Mouse (Mus musculus) heart, adult 11 months (tissue): Measurements from ENCODE around the gene Ubap1.
A peak's percentile ranks its signal among the peaks of the same experiment; 100 is the strongest.

ENCODE experiments used
- DNase-seq: peaks from one replicate; pipeline ENCODE4 v3.0.0; 2022

Ubap1 gene

GRCm38 (mm10) chr4:41348584-41349198, at the start of gene Ubap1:
Gene Ubap1, plus strand, starts transcription at chr4:41348996.
- peak; percentile 100 for DNase-seq

GRCm38 (mm10) chr4:41303671-41304070, 45.1 kb upstream of the Ubap1 start:
- DNase-seq = no peak

- peak; percentile 92 for DNase-seq
Observed at GRCm38 (mm10) chr4:41304302-41304701, 44.5 kb upstream of the Ubap1 start.

GRCm38 (mm10) chr4:41307406-41307805, 41.4 kb upstream of the Ubap1 start:
- DNase-seq = no peak

- DNase-seq = no peak
Observed at GRCm38 (mm10) chr4:41310567-41311563, 37.9 kb upstream of the Ubap1 start.

GRCm38 (mm10) chr4:41313722-41314121, 35.1 kb upstream of the Ubap1 start:
- peak; percentile 91 for DNase-seq

- peak; percentile 100 for DNase-seq
Observed at GRCm38 (mm10) chr4:41314141-41315129, 34.4 kb upstream of the Ubap1 start, which contains the start of gene Dcaf12. Gene Dcaf12, minus strand, starts transcription at chr4:41314889.

GRCm38 (mm10) chr4:41315173-41315572, 33.6 kb upstream of the Ubap1 start:
- no peak for DNase-seq

- no peak for DNase-seq
Observed at GRCm38 (mm10) chr4:41318267-41318666, 30.5 kb upstream of the Ubap1 start.

- DNase-seq = no peak
Observed at GRCm38 (mm10) chr4:41320971-41321370, 27.8 kb upstream of the Ubap1 start.

- no peak for DNase-seq
Observed at GRCm38 (mm10) chr4:41326876-41327275, 21.9 kb upstream of the Ubap1 start.

GRCm38 (mm10) chr4:41329481-41329880, 19.3 kb upstream of the Ubap1 start:
- DNase-seq = no peak

- DNase-seq = no peak
Observed at GRCm38 (mm10) chr4:41331085-41331484, 17.7 kb upstream of the Ubap1 start.

GRCm38 (mm10) chr4:41331698-41332421, 16.9 kb upstream of the Ubap1 start:
- no peak for DNase-seq

GRCm38 (mm10) chr4:41336546-41336945, 12.2 kb upstream of the Ubap1 start:
- no peak for DNase-seq

GRCm38 (mm10) chr4:41340912-41341550, 7.8 kb upstream of the Ubap1 start:
- DNase-seq = no peak

GRCm38 (mm10) chr4:41346011-41346410, 2.8 kb upstream of the Ubap1 start:
- no peak for DNase-seq

- DNase-seq = no peak
Observed at GRCm38 (mm10) chr4:41347839-41348238, 957 bp upstream of the Ubap1 start.

GRCm38 (mm10) chr4:41349199-41349591, 399 bp downstream of the Ubap1 start:
- DNase-seq = no peak

GRCm38 (mm10) chr4:41352758-41353157, 4.0 kb downstream of the Ubap1 start:
- DNase-seq = no peak

GRCm38 (mm10) chr4:41353265-41353664, 4.5 kb downstream of the Ubap1 start:
- DNase-seq = no peak
